Mouse (Mus musculus) spleen, adult 18-20 months (tissue): Measurements from ENCODE around the gene Defb23.

Experiments used
- DNase-seq, 2 experiments: peaks; one replicate each; pipeline ENCODE4 v3.0.0; 2022; ENCODE audit warnings: mixed read lengths in 2 of 2

The Defb23 gene

GRCm38 (mm10) chr2:152464570-152465150 lies at the start of gene Defb23:
Defb23 (minus strand) TSS chr2:152464620.
- DNase-seq, result no peak

- DNase-seq, result no peak
Observed at GRCm38 (mm10) chr2:152511592-152511991, 47.2 kb upstream of the Defb23 start, which contains the start of gene Defb26. Defb26 (minus strand) TSS chr2:152511692.

DNA sequence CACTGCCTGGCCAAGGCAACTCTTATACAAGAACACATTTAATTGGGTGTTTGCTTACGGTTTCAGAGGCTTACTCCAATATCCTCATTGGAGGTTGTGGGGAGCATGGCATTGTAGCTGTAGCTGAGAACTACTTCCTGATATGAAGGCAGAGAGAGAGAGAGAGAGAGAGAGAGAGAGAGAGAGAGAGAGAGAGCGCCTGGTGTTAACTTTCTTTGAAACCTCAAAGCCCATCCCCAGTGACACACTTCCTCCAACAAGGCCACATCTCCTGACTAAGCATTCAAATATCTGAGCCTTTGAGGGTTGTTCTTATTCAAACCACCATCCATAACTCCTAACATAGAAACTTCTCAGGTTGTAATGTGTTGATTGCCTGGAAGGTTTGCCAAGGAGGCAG lies 39.5 kb upstream of the Defb23 start:
- no peak for DNase-seq

DNA sequence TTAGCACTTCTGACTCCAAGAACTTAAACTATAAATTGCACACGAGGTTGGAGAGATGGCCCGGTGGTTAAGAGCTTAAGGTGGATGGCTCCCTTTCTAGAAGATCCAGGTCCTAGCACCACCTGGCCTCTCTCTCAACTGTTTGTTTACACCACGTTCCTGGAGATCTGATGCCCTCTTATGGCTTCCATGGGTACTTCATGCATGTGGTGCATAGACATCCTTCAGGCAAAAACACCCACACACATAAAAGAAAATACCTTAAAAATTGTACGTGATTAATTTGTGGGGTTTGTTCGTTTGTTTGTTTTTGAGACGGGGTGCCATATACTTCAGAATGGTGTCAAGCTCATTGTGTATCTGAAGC lies 36.4 kb upstream of the Defb23 start:
- no peak for DNase-seq

GRCm38 (mm10) chr2:152500204-152500862 lies 35.9 kb upstream of the Defb23 start:
- DNase-seq, result no peak

GRCm38 (mm10) chr2:152498020-152498419 lies 33.6 kb upstream of the Defb23 start:
- DNase-seq, result no peak

DNA sequence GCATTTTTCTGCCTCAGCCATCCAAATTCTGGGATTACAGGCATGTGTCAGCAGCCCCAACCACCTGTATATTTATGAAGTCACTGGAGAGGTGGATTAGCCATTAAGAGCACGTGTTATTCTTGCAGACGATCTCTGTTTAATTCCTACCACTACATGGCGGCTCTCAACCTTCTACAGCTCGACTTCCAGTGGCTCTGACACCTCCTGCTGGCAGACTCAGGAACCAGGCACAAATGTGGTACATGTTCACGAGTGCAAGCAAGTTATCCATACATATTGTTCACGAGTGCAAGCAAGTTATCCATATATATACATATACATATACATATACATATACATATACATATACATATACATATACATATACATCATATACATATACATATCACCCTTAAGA lies 28.7 kb upstream of the Defb23 start:
- DNase-seq, result no peak

DNA sequence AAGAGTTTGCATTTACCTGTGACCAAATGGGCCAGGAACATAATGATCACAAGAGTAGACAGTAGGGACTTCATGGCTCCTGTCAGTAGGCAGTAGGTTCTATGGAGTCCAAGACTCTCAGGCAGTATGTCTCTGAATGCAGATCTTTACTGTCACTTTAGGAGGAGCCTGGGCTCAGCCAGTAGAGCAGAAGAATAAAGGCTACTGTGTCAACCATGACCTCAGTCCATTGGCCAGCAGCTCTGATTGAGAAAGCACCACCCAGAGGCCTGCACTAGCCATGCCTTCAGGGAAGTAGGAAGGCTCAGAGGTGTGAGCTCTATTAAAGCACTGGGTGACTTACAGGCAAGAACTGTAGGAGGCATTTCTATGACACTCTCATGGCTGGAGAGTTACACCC lies 25.6 kb upstream of the Defb23 start, which contains the start of gene Defb22:
Defb22 (minus strand) TSS at position 101 of the 400 bp plus-strand sequence.
- no peak for DNase-seq

GRCm38 (mm10) chr2:152487024-152487423 lies 22.6 kb upstream of the Defb23 start:
- no peak for DNase-seq

- DNase-seq, result no peak
Observed at GRCm38 (mm10) chr2:152481726-152482125, 17.3 kb upstream of the Defb23 start.

GRCm38 (mm10) chr2:152480881-152481280 lies 16.5 kb upstream of the Defb23 start:
- DNase-seq, result no peak

DNA sequence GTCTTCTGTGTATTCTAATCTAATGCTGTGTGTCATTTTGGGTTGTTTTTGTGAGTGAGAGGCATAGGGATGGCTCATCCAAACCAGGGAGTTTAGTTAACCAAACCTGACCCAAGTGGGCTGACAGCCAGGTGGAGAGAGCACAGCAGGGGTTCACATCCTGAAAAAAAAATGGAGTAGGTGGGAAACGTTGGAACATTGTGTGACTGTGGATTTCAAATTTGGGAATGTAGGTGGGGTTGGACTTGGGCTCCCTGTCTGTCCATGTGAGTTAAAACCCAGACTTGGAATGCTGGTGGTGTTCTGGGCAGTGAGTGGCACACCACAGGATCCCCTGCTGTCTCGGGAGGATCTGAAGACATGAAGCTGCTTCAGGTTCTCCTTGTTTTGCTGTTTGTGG lies 12.3 kb upstream of the Defb23 start, which contains the start of gene Defb20:
Defb20 (plus strand) TSS at position 301 of the 400 bp plus-strand sequence.
- DNase-seq, result no peak

- no peak for DNase-seq
Observed at GRCm38 (mm10) chr2:152472434-152472833, 8.0 kb upstream of the Defb23 start.

- peak in 1 of 2 experiments; percentile 13 for DNase-seq
Observed at GRCm38 (mm10) chr2:152470973-152471372, 6.6 kb upstream of the Defb23 start.

DNA sequence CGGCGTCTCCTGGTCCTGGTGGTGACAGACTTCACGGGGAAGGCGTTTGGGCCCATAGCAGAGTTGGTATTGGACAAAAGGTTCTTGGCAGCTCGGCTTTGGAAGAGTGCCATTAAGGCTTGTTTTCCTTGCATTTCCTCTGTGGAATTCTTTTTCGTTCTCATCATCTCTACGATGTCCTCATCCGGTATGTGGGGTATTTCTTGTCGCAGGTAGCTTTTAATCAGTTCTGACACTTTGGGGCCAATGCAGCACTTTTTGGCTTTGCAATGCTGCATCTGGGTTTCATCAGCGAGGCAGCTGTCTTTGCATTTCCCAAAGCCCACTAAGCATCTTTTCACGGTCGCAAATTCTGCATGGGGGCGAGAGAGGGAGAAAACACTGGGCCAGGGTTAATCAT lies 5.2 kb downstream of the Defb23 start:
- no peak for DNase-seq

GRCm38 (mm10) chr2:152452101-152452781 lies 12.2 kb downstream of the Defb23 start:
- DNase-seq, result no peak

GRCm38 (mm10) chr2:152450241-152450640 lies 14.2 kb downstream of the Defb23 start:
- DNase-seq, result peak in 1 of 2 experiments; percentile 32

DNA sequence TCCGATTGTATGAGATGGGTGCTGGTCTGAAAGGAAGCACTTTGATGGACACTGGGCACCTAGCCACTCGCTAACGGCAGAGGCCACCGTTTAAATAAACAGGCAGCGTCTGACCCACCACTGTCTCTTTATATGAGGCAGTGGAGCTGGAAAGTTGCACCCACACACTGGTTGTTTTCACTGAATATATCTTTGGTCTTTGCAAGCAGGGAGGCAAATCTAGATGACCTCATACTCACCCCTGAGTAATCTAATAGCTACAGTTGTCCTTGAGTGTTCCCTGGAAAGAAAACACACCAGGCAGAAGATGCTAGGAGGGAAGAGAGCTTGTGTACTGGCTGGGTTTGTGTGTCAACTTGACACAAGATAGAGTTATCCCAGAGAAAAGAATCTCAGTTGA lies 17.0 kb downstream of the Defb23 start:
- DNase-seq, result no peak

DNA sequence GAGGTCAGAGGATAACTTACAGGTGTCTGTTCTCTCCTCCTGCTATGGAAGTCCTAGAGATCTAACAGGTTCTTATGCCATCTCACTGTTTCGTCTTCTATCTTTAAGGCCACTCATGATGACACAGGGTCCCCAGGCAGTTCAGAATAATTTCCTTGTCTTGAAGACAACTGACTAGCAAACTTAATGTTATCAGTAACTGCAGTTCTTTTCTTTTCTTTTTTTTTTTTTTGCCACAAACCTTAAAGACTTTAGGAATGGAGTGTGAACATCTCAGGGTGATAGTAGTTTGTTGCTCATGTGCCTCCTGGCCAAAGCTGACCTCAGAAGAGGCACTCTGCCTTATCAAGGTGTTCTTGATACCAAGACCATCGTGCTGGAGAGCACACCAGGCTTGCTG lies 17.8 kb downstream of the Defb23 start:
- no peak for DNase-seq

GRCm38 (mm10) chr2:152443281-152443680 lies 21.1 kb downstream of the Defb23 start:
- DNase-seq, result no peak

- DNase-seq, result no peak
Observed at GRCm38 (mm10) chr2:152442322-152442721, 22.1 kb downstream of the Defb23 start.

GRCm38 (mm10) chr2:152439833-152440232 lies 24.6 kb downstream of the Defb23 start:
- DNase-seq, result no peak

- no peak for DNase-seq
Observed at GRCm38 (mm10) chr2:152438963-152439362, 25.5 kb downstream of the Defb23 start.
